Mouse (Mus musculus): ENCODE data around the gene Brwd3. TPM values are rescaled to one million over a fixed set of nuclear protein-coding genes. Genes with fewer than 3 reads are reported as not detected.

The Brwd3 gene
- polyA plus RNA-seq (2015; fragmentation: Illumina TruSeq; extraction: RNeasy Lipid Tissue Mini Kit (QIAGEN cat#74804); ENCODE audit: insufficient read depth, low read depth, low replicate concordance): 0.85 TPM

DNA sequence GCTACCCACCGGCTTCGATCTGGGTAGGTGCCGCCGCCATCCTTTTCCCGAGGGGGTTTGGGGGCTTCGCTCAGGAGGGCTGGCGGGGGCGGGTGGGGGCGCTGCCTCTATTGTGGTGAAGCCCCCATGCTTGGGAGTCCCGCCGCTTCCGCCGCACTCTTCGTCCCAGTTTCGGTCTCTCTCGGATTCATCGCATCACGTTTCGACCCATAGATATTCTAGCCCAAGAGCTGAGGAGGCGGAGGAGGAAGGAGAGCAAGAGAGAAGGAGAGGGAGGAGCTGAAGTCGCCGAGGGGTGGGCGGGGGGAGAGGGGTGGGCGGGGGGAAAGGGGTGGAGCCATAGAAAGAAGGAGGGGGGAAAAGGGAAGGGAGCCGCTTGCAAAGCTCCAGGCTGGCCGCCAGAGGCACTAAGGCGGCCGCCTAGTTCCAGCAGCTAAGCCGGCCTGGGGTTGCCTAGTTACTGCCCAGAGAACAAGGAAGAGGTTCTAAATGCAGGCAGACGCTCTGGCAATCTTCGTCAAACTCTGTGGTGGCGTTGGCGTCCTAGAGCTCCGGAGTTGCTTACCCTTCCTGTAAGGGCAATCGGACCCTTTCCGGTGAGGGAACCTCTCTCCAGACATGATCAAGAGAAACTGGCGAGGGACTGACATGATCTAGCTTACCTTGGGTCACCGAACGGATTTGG lies at the start of gene Brwd3:
Brwd3 (minus strand) TSS at position 283 of the 685 bp plus-strand sequence.

Other genes starting within 250 kb of the Brwd3 start
- gene Gm379, start 169.5 kb downstream of the Brwd3 start, polyA plus RNA-seq (2015; fragmentation: Illumina TruSeq; extraction: RNeasy Lipid Tissue Mini Kit (QIAGEN cat#74804); ENCODE audit: insufficient read depth, low read depth, low replicate concordance): not detected
- gene Hmgn5, start 179.0 kb upstream of the Brwd3 start, polyA plus RNA-seq (2015; fragmentation: Illumina TruSeq; extraction: RNeasy Lipid Tissue Mini Kit (QIAGEN cat#74804); ENCODE audit: insufficient read depth, low read depth, low replicate concordance): 3.5 TPM